Mouse (Mus musculus) liver, embryonic 11.5 days (tissue): ENCODE results near the gene Serpind1. TPM values are rescaled to one million over a fixed set of nuclear protein-coding genes. Genes with fewer than 3 reads are reported as not detected.

Source experiments
- ATAC-seq: fragments of 200-750 bp; cut with Nextera tagmentation; replicated peaks from 2 replicates; pipeline ENCODE4 v1.8.0; 2017; ENCODE audit warnings: moderate number of reproducible peaks, mild to moderate bottlenecking, moderate TSS enrichment, moderate library complexity; ENCODE audit not compliant: low FRiP score
- DNase-seq: peaks from one replicate; pipeline ENCODE4 v3.0.0-alpha.2; 2017; ENCODE audit warnings: low spot score
- H3K27ac ChIP-seq: fragments of 300-500 bp; sonication (generic); 2 replicates; pipeline ENCODE4 v1.5.1; 2014; ENCODE audit warnings: mild to moderate bottlenecking, low read depth, low read length, control low read depth
- H3K27me3 ChIP-seq: fragments of 300-500 bp; sonication (generic); replicated peaks from 2 replicates; pipeline ENCODE4 v1.6.1; 2014; ENCODE audit warnings: low read length, mixed read lengths; ENCODE audit not compliant: control insufficient read depth, insufficient read depth
- H3K36me3 ChIP-seq: fragments of 300-500 bp; sonication (generic); 2 replicates; pipeline ENCODE4 v1.6.1; 2014; ENCODE audit warnings: mild to moderate bottlenecking, low read length, moderate library complexity, mixed read lengths; ENCODE audit not compliant: control insufficient read depth, insufficient read depth
- H3K4me1 ChIP-seq: fragments of 300-500 bp; sonication (generic); replicated peaks from 2 replicates; pipeline ENCODE4 v1.6.1; 2014; ENCODE audit warnings: low read length, mixed read lengths; ENCODE audit not compliant: control insufficient read depth, insufficient read depth
- H3K4me2 ChIP-seq: fragments of 300-500 bp; sonication (generic); 2 replicates; pipeline ENCODE4 v1.6.1; 2014; ENCODE audit warnings: mild to moderate bottlenecking, control low read depth, moderate library complexity
- H3K4me3 ChIP-seq: fragments of 300-500 bp; sonication (generic); 2 replicates; pipeline ENCODE4 v1.5.1; 2014; ENCODE audit warnings: low read depth, low read length, control low read depth
- H3K9ac ChIP-seq: fragments of 300-500 bp; sonication (generic); 2 replicates; pipeline ENCODE4 v1.6.1; 2014; ENCODE audit warnings: low read depth, low read length, control low read depth
- H3K9me3 ChIP-seq: fragments of 300-500 bp; sonication (generic); 2 replicates; pipeline ENCODE4 v1.6.1; 2016; ENCODE audit warnings: low read length, inconsistent platforms, mixed read lengths; ENCODE audit not compliant: control insufficient read depth
- WGBS: fragments of 180-500 bp; shearing (Covaris S2); extraction: QIAGEN DNeasy Blood & Tissue Kit; methylation state at CpG from one replicate; pipeline ENCODE4 v1.1.7; 2014; 5-methylcytosine and 5-hydroxymethylcytosine counted together
- polyA plus RNA-seq: library from polyadenylated mRNA; unstranded; fragments of >200 nt; fragmentation: Nextera tagmentation; extraction: Ambion mirVana; gene quantifications from 2 replicates; pipeline ENCODE4 v1.2.1, GENCODE M21; 2014

Gene Serpind1
- polyA plus RNA-seq, 1 experiment from 2014 or later, result 110 TPM

GRCm38 (mm10) chr16:17339701-17340100 is 8.5 kb downstream of the Serpind1 start:
- H3K27ac ChIP-seq, result no peak overlapping the region
- no peak overlapping the region for H3K9ac ChIP-seq
- DNase-seq, result no peak
- peaks cover 7% of the 10 kb centered on the region; the same call in 1 of the 2 replicates for H3K36me3 ChIP-seq
- H3K27me3 ChIP-seq, result no peaks in the 10 kb centered on the region
- ATAC-seq, result no peak
- no peaks in the 10 kb centered on the region for H3K9me3 ChIP-seq
- H3K4me3 ChIP-seq, result no peak overlapping the region
- no peaks in the 10 kb centered on the region; the same call in 1 of the 2 replicates for H3K4me1 ChIP-seq
- WGBS, result 88% methylated on average over 7 of the region's 7 CpGs
- H3K4me2 ChIP-seq, result no peak overlapping the region

GRCm38 (mm10) chr16:17340705-17341104 is 9.5 kb downstream of the Serpind1 start:
- H3K4me3 ChIP-seq, result no peak overlapping the region
- H3K4me2 ChIP-seq, result no peak overlapping the region
- H3K36me3 ChIP-seq, result peaks cover 7% of the 10 kb centered on the region; the same call in 1 of the 2 replicates
- H3K27ac ChIP-seq, result no peak overlapping the region
- ATAC-seq (no peak), DNase-seq (no peak)
- H3K9ac ChIP-seq, result no peak overlapping the region
- H3K4me1 ChIP-seq, result no peaks in the 10 kb centered on the region; the same call in 1 of the 2 replicates
- 71% methylated on average over 2 of the region's 2 CpGs for WGBS
- H3K9me3 ChIP-seq, result no peaks in the 10 kb centered on the region
- no peaks in the 10 kb centered on the region for H3K27me3 ChIP-seq

- no peak overlapping the region for H3K27ac ChIP-seq
- ATAC-seq, result no peak
- peaks cover 9% of the 10 kb centered on the region; the same call in 1 of the 2 replicates for H3K36me3 ChIP-seq
- no peaks in the 10 kb centered on the region for H3K27me3 ChIP-seq
- H3K9ac ChIP-seq, result no peak overlapping the region
- WGBS, result 82% methylated on average over 4 of the region's 4 CpGs
- H3K9me3 ChIP-seq, result no peaks in the 10 kb centered on the region
- no peaks in the 10 kb centered on the region; the same call in 1 of the 2 replicates for H3K4me1 ChIP-seq
- DNase-seq, result no peak
- no peak overlapping the region for H3K4me2 ChIP-seq
- no peak overlapping the region for H3K4me3 ChIP-seq
Observed at GRCm38 (mm10) chr16:17341847-17342246, 10.7 kb downstream of the Serpind1 start.

GRCm38 (mm10) chr16:17345141-17345812 is 14.1 kb downstream of the Serpind1 start:
- Histone ChIP-seq H3K27ac (peak overlapping the region; percentile 16), H3K4me2 (no peak overlapping the region), H3K4me3 (no peak overlapping the region), H3K4me1 (no peaks in the 10 kb centered on the region; the same call in 1 of the 2 replicates), H3K36me3 (peaks cover 12% of the 10 kb centered on the region), H3K27me3 (no peaks in the 10 kb centered on the region), H3K9ac (no peak overlapping the region), H3K9me3 (no peaks in the 10 kb centered on the region)
- peak; percentile 68 for ATAC-seq
- WGBS, result 63% methylated on average over 8 of the region's 8 CpGs
- DNase-seq, result no peak

GRCm38 (mm10) chr16:17345813-17346155 is 14.6 kb downstream of the Serpind1 start:
- 84% methylated on average over 2 of the region's 2 CpGs for WGBS
- ATAC-seq (no peak), DNase-seq (no peak)
- no peaks in the 10 kb centered on the region; the same call in 1 of the 2 replicates for H3K4me1 ChIP-seq
- no peak overlapping the region for H3K4me2 ChIP-seq
- H3K9me3 ChIP-seq, result no peaks in the 10 kb centered on the region
- H3K27me3 ChIP-seq, result no peaks in the 10 kb centered on the region
- no peak overlapping the region; the same call in 1 of the 2 replicates for H3K27ac ChIP-seq
- H3K4me3 ChIP-seq, result no peak overlapping the region
- no peak overlapping the region for H3K9ac ChIP-seq
- H3K36me3 ChIP-seq, result peaks cover 14% of the 10 kb centered on the region

- DNase-seq, result no peak
- H3K9ac ChIP-seq, result no peak overlapping the region
- H3K4me1 ChIP-seq, result no peaks in the 10 kb centered on the region; the same call in 1 of the 2 replicates
- H3K4me2 ChIP-seq, result no peak overlapping the region
- 81% methylated on average over 1 of the region's 1 CpGs for WGBS
- H3K4me3 ChIP-seq, result no peak overlapping the region
- no peaks in the 10 kb centered on the region for H3K27me3 ChIP-seq
- ATAC-seq, result no peak
- H3K36me3 ChIP-seq, result peaks cover 15% of the 10 kb centered on the region
- no peaks in the 10 kb centered on the region for H3K9me3 ChIP-seq
- no peak overlapping the region for H3K27ac ChIP-seq
Observed at GRCm38 (mm10) chr16:17346766-17347165, 15.6 kb downstream of the Serpind1 start.

- peaks cover 9% of the 10 kb centered on the region for H3K36me3 ChIP-seq
Observed at GRCm38 (mm10) chr16:17356031-17356430, 24.9 kb downstream of the Serpind1 start.

GRCm38 (mm10) chr16:17358787-17359186 is 27.6 kb downstream of the Serpind1 start:
- 91% methylated on average over 4 of the region's 4 CpGs for WGBS
- H3K36me3 ChIP-seq, result peaks cover 6% of the 10 kb centered on the region; the same call in 1 of the 2 replicates

More at GRCm38 (mm10) chr16:17356031-17356430, 24.9 kb downstream of the Serpind1 start:
- no peak overlapping the region for H3K27ac ChIP-seq
- no peaks in the 10 kb centered on the region for H3K9me3 ChIP-seq
- WGBS, result 85% methylated on average over 6 of the region's 6 CpGs
- no peak for ATAC-seq
- H3K4me1 ChIP-seq, result no peaks in the 10 kb centered on the region
- H3K27me3 ChIP-seq, result no peaks in the 10 kb centered on the region
- no peak overlapping the region for H3K9ac ChIP-seq
- H3K4me2 ChIP-seq, result no peak overlapping the region
- DNase-seq, result no peak
- no peak overlapping the region for H3K4me3 ChIP-seq

GRCm38 (mm10) chr16:17382306-17382705 is 51.1 kb downstream of the Serpind1 start:
- DNase-seq (no peak), ATAC-seq (no peak)
- Histone ChIP-seq H3K9me3 (no peaks in the 10 kb centered on the region), H3K27me3 (no peaks in the 10 kb centered on the region), H3K27ac (no peak overlapping the region), H3K4me1 (no peaks in the 10 kb centered on the region; the same call in 1 of the 2 replicates), H3K4me3 (no peak overlapping the region), H3K36me3 (0 out of 2 replicates have a peak, but pooled peaks cover 4% of the 10 kb centered on the region), H3K9ac (no peak overlapping the region), H3K4me2 (no peak overlapping the region)
- 92% methylated on average over 4 of the region's 4 CpGs for WGBS

More at GRCm38 (mm10) chr16:17358787-17359186, 27.6 kb downstream of the Serpind1 start:
- Histone ChIP-seq H3K27me3 (no peaks in the 10 kb centered on the region), H3K27ac (no peak overlapping the region), H3K4me3 (no peak overlapping the region), H3K4me2 (no peak overlapping the region), H3K4me1 (peaks cover 3% of the 10 kb centered on the region; the same call in 1 of the 2 replicates), H3K9me3 (no peaks in the 10 kb centered on the region), H3K9ac (no peak overlapping the region)
- no peak for DNase-seq
- no peak for ATAC-seq
